Mouse (Mus musculus): ENCODE data around the gene Rnaseh2b.

Gene Rnaseh2b

DNA sequence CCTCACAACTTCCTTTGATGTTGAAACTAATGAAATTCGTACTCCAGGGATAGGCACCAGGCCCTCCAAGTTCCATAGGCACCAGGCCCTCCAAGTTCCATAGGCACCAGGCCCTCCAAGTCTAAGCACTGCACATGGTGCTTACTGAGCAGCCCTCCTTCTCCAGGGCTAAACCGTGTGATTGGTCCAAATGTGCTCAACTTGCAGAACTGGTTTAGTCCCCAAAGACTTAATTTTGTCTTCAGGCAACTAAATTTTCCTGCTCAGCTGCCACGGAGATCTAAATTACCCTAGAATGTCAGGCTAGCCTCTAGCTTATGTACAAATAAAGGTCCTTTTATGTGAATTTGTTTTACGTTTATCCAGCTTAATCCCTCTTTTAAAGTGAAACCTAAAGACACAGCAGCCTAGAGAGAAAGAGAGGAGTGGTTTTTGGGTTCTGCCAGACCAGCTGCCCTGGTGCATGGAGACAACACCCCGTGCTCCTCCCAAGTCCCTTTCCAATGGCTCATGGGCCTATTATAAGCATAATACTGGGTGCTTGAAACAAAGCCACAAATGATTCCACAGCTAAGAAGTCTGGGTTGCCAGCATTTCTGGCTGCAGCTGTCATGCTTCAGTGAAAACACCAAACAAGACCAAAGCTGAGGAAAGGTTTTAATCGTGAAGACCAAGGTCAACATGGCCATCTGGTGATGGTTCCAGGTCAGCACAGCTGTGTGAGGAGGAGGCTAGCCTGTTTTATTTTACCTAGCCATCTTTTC lies 30.4 kb downstream of the Rnaseh2b start:
- no peak for DNase-seq (ENCODE audit: low spot score)

DNA sequence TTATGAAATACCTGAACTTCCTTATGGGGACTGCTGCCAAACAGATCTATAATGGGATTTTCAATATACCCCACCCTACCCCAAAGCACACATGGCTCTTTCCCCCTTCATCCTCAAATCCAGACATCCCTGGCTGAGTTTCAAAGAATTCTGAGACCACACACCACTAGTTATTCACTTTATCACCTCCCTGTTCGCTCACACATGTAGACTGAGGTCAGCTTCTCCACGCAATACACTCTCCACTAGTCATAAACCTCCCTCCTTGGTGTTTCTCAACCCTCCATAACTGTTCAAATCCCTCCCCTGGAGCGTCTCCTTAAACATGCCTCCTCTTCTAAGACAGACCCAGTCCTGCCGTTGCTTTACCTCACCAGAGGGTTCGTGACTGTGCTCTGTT lies 31.1 kb downstream of the Rnaseh2b start:
- no peak for DNase-seq (ENCODE audit: low spot score)

DNA sequence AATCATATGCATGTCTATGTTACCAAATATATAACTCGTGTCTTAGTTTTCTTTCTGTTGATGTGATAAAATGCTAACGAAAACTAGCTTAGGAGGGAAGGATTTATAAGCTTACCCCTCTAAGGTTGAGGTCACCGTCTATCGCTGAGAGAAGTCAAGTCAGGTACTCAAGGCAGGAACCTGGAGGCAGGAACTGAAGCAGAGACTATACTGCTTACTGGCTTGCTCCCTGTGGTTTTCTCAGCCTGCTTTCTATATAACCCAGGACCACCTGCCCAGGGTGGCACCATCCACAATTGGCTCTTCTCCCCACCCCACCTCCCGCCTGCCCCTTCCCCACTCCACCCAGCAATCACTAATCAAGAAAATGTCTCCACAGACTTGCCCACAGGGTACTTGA lies 32.6 kb downstream of the Rnaseh2b start:
- no peak for DNase-seq (ENCODE audit: low spot score)

DNA sequence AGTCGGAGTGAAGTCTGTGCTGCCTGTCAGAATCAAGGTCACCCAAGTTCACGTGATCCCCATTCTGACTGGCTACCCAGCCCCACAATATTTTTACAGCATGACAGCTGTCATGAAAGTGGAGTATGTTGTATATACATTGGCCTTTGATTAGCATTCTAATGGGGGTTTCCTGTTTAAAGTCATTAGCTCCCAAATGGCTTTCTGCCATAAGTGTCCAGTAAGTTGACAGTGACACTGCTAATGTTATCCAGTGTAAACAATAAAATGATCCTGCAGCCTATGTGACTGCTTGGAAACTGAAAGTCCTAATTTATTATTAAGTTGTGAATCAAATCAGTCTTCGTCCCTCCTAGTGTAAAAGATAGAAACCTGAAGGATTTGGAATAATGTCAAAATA lies 33.6 kb downstream of the Rnaseh2b start:
- no peak for DNase-seq (ENCODE audit: low spot score)

DNA sequence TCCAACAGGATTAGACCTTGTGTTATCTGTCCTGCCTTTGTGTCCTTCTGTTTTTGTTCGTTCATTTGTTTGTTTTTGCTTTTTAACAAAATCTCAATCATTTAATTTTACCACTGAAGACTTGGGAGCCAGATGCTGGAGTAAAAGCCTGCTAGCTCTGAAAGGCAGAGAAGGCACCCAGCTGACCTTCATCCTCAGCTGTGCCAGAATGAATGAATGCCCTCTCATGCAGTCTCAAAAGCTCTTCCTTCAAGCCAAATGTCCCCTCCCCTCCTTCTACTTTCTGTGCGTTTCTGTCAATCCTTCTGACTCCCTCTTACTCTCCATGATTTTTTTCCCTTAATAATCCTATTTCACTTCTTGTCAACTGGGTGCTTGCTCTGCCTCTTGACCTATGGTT lies 34.8 kb downstream of the Rnaseh2b start:
- no peak for DNase-seq (ENCODE audit: low spot score)

DNA sequence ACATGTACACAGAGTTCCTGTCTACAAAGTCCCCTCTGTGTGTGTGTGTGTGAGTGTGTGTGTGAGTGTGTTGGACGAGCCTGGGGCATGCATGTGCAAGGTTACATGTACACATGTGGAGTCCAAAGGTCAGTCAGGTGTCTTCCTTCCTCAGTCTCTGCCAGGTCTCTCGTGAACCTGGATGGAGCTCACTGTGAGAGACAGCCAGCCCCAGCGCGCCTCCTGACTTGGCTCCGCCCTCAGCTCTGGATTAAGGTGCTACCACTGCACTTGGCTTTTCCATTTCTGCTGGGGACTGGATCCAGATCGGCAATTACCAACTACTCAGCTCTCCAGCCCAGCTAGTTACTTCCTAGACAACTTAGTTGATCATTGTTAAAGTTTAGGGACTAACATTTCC lies 36.2 kb downstream of the Rnaseh2b start:
- DNase-seq (ENCODE audit: low spot score), result no peak

DNA sequence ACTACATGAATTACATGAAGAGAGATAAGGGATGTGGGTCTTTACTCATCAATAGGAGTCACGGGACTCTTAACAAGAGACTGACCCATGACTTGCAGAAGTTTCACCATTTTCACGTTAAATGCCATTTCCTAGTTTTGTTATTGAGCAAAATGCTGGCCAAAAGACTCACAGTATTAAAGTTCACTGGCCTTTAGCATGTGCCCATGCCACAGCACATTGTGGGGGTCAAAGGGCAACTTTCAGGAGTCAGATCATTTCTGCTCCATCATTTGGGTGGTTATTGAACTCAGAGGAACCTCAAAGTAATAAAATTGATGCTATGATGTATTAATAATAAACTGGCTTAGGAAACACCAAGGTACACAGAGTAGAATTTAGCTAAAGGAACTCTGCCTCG lies 37.2 kb downstream of the Rnaseh2b start:
- no peak for DNase-seq (ENCODE audit: low spot score)

DNA sequence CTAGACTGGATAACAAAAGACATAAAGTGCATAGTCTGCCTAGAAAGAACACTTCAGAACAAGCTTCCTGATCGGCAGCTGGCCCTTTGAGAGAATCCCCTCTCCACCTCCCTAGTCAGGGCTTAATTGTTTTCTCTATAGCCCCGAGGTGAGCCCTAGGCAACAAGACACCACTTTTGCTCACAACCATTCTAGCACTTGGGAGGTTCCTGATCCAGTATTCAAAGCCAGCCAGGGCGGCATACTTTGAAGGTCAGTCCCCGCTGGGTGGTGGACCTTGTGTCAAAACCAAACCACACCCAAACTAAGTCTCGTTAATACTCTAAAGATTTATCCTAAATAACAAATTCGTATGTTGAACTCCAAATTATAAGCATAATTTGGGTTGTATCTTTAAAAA lies 39.1 kb downstream of the Rnaseh2b start:
- no peak for DNase-seq (ENCODE audit: low spot score)

DNA sequence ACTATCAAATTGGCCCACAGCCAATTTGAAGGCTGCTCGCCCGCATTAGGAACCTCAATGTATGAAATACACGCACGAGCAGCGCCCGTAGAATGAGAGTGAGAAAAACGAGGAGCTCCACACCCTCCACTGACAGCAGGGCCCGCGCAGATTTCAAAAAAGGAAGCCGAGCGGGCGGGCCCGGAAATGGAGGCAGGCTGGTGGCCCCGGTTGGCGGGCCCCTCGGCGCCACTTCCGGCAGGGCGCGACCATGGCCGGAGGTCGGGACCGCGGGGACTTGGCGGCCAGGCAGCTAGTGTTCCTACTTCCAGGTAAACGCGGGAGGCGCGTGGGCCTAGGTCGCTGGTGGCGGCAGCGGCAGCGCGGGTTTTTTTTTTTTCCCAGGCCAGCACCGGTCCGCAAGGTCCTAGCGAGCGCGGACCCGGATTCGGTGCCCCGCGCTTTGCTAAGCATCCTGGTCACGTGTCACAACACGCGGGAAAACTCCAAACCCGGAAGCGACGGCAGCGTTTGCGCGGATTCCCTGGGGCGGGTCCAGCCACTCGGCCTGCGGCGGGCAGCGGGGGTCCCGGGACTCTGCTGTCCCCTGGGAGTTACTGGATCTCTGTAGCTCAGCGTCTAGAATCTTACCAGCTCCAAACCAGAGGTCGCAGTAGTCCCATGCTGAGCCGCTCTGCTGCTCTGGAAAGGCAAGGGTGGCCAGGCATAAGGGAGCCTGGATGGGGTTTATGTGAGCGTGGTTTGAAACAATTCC lies 39.7 kb downstream of the Rnaseh2b start:
- DNase-seq (ENCODE audit: low spot score), result peak; percentile 85

DNA sequence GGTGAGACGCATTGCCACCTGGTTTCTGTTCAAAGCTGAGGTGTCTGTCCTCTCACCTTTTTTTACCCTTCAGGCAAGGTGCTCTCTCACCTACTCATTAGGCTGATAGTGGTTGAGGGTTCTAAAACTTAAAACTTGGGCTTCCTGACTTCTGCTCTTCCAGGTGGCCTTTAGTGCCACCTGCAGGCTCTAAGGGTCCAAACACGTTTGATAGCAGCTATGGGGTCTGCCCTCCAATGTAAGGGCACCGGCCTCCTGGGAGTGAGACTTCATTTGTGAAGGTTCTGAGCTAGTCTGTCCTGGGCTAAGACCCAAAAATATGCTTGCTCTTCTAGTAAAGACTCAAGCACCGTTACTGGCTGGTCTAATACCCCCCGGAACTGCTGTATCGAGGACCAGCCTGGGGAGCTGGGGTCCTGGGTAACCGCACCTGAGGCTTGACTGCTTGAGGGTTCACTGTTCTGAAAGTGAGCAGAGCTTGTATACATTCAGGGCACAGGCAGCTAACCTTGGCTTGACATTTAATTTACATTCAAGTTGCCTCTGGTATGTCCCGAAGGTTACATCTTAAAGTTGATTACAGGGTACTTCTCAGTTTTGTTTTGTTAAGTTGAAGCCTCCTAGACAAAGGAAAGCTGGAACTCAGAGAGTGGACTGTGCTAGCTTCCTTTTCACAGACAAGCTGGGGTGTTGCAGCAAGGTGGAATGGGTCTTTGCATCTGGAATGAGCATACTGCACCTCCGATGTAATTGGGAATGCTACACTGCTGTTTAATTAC lies 41.7 kb downstream of the Rnaseh2b start:
- no peak for DNase-seq (ENCODE audit: low spot score)

DNA sequence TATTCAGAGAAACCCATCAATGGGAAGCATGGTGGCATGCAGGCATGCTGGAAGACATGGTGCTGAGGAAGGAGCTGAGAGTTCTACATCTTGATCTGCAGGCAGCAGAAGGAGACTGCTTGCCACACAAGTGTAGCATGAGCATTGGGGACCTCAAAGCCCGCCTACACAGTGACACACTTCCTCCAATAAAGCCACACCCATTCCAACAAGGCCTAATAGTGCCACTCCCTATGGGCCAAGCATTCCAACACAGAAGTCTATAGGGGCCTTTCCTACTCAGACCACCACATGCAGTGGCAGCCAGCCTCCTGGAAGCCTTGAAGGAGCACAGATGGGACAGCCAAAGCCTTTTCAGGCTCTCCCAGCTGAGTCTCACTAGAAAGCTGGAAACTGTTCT lies 46.8 kb downstream of the Rnaseh2b start:
- no peak for DNase-seq (ENCODE audit: low spot score)

DNA sequence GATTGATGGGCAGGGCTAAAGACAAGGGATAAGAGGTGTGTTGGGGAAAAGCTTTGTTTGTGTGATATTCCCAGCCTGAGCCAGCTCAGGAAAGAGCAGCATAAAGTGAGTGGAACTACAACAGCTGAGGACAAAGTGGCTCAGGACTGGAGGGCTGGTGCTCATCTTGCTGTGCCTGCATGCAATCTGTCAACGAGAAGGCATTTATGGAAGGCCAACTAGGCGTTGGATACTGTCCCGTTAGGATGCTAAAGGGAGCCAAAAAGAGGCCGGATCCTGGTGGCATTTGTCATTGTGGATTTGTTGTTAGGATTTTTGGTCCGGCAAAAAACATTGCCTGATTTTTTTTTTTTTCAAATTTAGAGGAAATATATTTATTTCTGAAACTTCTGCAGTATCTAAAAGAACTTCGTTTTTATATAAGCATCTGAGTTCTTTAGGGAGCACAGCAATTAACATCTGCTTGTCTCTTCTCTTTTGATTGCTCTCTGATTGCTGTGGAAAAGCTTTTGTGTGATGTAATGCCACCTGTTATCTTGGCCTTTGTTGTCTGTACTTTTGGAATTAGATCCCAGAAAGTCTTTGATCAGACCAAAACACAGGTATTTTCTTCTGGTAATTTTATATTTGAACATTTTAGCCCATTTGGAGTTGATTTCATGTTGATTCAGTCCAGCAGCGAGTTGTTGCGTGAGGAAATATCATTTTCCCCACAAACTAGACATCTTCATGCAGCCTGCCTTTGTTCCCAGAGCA lies 49.7 kb downstream of the Rnaseh2b start:
- DNase-seq (ENCODE audit: low spot score), result no peak

DNA sequence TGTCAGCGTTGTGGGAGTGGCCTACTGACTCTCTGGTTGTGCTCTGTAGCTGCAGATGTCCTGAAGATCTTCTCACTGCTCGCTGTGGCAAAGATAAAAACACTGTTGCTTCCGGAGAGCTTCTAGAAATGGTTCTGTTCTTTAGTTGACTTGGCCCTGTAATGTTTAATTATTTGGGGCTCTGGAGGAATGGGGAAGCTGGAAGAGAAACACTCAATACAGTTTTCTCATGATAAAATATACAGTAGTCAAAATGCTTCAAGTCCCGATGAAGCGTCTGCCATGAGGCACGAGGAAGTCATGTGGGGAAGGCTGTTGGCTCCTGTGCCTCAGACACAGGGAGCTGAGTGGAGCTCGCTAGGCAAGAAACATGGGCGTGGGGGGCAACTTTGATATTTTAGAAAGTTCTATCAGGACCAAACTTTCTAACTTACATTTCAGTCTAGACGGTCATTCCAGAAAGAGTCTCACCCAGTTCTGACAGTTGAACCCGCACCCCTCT lies 50.3 kb downstream of the Rnaseh2b start:
- no peak for DNase-seq (ENCODE audit: low spot score)

DNA sequence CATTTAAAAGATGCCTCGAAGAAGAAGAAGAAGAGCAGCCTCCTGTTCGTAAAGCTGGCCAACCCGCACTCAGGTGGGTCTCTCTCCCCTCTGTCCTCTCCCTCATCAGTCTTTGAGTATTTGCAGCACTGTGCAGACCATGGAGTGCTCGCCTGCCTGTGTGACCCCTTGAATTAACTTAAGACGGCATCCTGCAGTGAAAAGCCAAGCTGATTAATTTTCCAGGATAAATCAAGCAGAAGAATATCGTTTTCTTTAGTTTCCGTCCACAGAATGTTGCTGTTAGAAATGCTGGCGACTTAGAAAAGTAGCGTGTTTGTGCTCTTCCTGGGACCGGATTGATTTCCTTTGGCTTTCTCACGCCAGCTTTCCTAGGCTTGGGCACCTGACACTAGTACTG lies 54.2 kb downstream of the Rnaseh2b start:
- DNase-seq (ENCODE audit: low spot score), result no peak

DNA sequence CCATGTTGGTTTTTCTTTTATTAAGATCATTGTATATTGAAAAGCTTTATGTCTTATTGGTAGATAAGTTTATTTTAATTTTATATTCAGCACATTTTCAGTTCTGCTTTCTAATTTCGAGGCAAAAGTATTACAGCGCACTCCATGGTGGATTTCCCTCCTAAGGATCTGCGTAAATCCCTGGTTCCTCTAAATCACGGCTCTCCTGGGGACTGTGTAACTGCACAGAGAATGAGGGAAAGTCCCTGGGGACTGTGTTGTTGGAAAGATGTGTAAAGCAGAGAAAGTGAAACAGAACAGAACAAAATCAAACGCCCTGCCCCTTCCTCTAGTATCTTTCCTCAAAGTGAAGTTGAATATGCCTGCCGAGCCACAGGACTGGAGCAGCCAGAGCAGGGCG lies 54.7 kb downstream of the Rnaseh2b start:
- no peak for DNase-seq (ENCODE audit: low spot score)

DNA sequence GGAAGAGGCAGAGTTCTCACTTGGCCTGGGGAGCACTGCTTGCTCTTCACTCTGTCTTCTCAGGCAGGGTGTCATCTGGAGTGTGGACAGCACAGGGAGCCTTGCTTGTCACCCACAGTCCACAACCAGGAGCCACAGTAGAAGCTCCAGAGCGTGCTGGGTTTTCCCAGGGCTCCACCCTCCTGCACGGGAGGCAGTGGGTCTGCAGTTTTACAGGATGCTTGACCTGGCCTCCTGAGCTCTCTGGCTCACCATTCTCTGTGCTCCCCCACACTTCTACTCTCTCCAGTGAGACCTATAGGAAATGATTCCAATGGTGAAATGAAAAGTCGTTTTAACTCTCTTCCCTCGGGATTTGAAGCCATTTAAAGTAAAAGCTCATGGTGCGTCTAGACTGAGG lies 57.4 kb downstream of the Rnaseh2b start:
- no peak for DNase-seq (ENCODE audit: low spot score)

DNA sequence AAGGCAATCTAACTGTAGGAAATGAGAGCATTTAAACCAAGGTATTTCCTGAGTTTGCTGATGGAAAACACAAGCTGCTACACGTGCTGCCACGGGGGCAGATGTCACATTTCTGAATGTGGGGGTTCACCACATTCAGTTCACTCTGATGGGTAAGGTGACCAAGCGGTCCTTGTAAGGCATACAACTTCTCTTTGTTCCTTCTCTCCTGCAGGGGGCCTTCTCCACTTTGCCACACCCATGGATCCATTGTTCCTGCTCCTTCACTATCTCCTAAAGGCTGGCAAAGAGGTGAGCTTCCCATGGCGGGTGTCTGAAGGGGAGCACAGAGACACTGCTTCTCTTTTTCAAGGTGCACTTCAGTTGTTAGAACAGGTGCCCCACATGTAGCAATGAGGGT lies 57.8 kb downstream of the Rnaseh2b start:
- DNase-seq (ENCODE audit: low spot score), result no peak

DNA sequence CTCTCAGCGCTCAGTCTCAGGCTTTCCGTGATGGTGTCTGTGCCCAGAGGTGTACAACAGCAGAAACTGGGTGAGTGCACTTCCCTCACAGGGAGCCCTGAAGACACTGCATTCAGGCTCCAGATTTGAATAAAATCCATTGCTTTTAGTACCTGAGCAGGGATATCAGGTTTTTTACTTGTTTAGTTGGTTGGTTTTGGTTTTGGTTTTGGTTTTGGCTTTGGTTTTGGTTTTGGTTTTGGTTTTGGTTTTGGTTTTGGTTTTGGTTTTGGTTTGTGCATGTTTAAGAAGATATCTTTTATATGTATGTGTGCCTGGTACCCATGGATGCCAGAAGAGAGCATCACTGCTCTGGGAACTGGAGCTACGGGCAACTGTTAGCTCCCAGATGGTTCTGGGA lies 58.5 kb downstream of the Rnaseh2b start:
- no peak for DNase-seq (ENCODE audit: low spot score)

DNA sequence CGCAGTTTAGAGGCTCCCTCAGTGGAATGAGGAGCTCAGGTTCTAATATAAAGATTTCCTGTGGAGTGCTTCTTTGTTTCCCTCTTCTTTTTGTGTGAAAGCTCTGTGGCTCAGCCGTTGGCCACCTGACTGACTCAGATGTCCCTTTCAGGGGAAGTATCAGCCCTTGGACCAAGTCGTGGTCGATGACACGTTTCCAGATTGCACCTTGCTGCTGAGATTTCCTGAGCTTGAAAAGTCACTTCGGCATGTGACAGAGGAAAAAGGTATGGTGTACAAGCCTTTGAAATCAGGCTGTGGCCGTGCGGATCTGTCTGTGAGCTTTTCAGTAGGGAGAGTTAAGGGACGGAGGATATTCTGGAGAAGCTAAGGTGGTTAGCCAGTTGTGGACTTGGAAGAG lies 61.0 kb downstream of the Rnaseh2b start:
- DNase-seq (ENCODE audit: low spot score), result no peak

DNA sequence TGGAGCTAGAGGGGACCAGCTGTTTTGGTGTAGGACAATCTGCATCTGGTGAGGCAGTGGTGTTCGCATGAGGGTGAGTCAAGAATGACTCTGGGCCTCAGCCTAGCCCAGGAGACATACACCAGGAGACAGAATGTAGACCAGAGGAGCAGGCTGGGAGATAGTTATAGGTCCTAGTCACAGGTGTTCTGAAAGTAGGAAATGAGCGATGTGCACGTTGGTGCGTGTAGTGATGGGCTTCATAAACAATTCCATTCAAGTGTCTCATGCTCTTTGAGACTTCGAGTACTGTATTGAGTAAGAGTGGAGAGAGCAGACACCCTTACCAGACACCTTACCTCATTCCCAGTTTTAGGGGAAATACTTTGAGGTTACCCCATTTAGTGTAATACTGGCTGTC lies 61.4 kb downstream of the Rnaseh2b start:
- DNase-seq (ENCODE audit: low spot score), result no peak

DNA sequence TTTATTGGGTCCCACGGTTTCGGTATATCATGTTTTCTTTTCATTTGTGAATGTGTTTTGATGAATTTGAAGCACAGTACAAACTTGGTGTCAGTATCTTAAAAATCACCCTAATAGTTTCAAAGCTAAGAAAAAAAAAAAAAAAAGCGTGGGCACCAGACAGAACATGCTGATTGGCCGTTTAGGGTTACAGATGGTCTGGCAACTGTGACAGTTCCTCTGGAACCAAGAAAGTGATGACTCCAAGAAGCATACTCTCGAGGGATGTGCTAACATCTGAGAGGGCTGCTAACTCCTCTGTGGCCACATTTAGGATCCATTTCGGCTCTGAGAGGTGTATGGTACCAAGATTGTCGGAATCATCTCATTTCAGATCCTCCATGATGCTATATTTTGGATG lies 62.8 kb downstream of the Rnaseh2b start:
- DNase-seq (ENCODE audit: low spot score), result no peak

Measured in ovary, postnatal 36 days (tissue).